19 mouse cellular contexts compared by ENCODE assay signal in genomic region chr2:20125914-20126313, GRCm38 (mm10).
DNase-seq lines count a peak whose midpoint lies in the region; ATAC-seq and TF ChIP-seq lines count a peak whose summit lies in the region.
"Had no signal": no experiment of that assay in that cellular context is flagged by ENCODE, and none has a peak within 500 bp of the region (broad histone marks: within the 10 kb centered on the region; RNA-seq: fewer than 3 reads in every experiment).

No protein-coding gene starts in this region.

- H3K36me3 ChIP-seq in forebrain, embryonic 16.5 days (ENCODE audit: control insufficient read depth, insufficient read depth): no peaks in the 10 kb centered on the region
- H3K36me3 ChIP-seq in forebrain, embryonic 11.5 days (ENCODE audit: control insufficient read depth, insufficient read depth, low read length): no peaks in the 10 kb centered on the region
- no peaks in the 10 kb centered on the region for H3K36me3 ChIP-seq in forebrain, postnatal 0 days (ENCODE audit: insufficient read depth)
- H3K36me3 ChIP-seq in forebrain, embryonic 12.5 days (replicated peaks): no peaks in the 10 kb centered on the region
- H3K36me3 ChIP-seq: G1E had no signal

- peak; percentile 58; the same call in 1 of the 2 replicates for ATAC-seq in forebrain, embryonic 16.5 days
- ATAC-seq in forebrain, embryonic 11.5 days (replicated peaks; ENCODE audit: low FRiP score): no peak
- peak; percentile 82; the same call in 1 of the 2 replicates for ATAC-seq in forebrain, postnatal 0 days
- ATAC-seq in forebrain, embryonic 12.5 days (ENCODE audit: low FRiP score): no peak
- ATAC-seq: activated CD4-positive, CD25-positive, alpha-beta regulatory T cell, adult 4 months; CD4-positive, CD25-positive, alpha-beta regulatory T cell, adult 4 months; Patski had no signal

- no peak overlapping the region for H3K4me3 ChIP-seq in forebrain, embryonic 16.5 days (replicated peaks; ENCODE audit: low read length)
- H3K4me3 ChIP-seq in forebrain, embryonic 11.5 days (ENCODE audit: low read depth, low read length): no peak overlapping the region
- no peak overlapping the region for H3K4me3 ChIP-seq in forebrain, postnatal 0 days (ENCODE audit: low read depth, low read length)
- no peak overlapping the region for H3K4me3 ChIP-seq in forebrain, embryonic 12.5 days (replicated peaks)

- TF ChIP-seq CTCF in forebrain, postnatal 0 days (IDR thresholded peaks at IDR 0.05; ENCODE audit: low read depth): no peak

- H3K4me2 ChIP-seq in forebrain, embryonic 16.5 days (ENCODE audit: low read length): no peak overlapping the region
- H3K4me2 ChIP-seq in forebrain, embryonic 11.5 days (ENCODE audit: low read depth, low read length, severe bottlenecking): no peak overlapping the region
- no peak overlapping the region for H3K4me2 ChIP-seq in forebrain, postnatal 0 days (ENCODE audit: low read depth)
- H3K4me2 ChIP-seq in forebrain, embryonic 12.5 days: no peak overlapping the region

- no peak for DNase-seq in forebrain, embryonic 11.5 days (ENCODE audit: low spot score)
- DNase-seq in forebrain, postnatal 0 days: no peak
- DNase-seq: adrenal gland, adult 2 months; adrenal gland, adult 8-10 months; adrenal gland, postnatal 10 days; adrenal gland, postnatal 14 days; adrenal gland, postnatal 25 days; adrenal gland, postnatal 36 days; B cell, adult 2 months; cerebellum, adult 11 months; cerebellum, adult 11-12 months; cerebellum, adult 18-20 months had no signal

- no peaks in the 10 kb centered on the region for H3K4me1 ChIP-seq in forebrain, embryonic 16.5 days (replicated peaks; ENCODE audit: control insufficient read depth, insufficient read depth, low read length)
- H3K4me1 ChIP-seq in forebrain, embryonic 11.5 days (replicated peaks; ENCODE audit: control insufficient read depth, insufficient read depth, low read length): no peaks in the 10 kb centered on the region
- no peaks in the 10 kb centered on the region for H3K4me1 ChIP-seq in forebrain, postnatal 0 days (ENCODE audit: insufficient read depth)
- no peaks in the 10 kb centered on the region for H3K4me1 ChIP-seq in forebrain, embryonic 12.5 days

- no peak overlapping the region for H3K27ac ChIP-seq in forebrain, embryonic 16.5 days (ENCODE audit: low read length)
- no peak overlapping the region for H3K27ac ChIP-seq in forebrain, embryonic 11.5 days (ENCODE audit: low read depth, low read length)
- H3K27ac ChIP-seq in forebrain, postnatal 0 days (ENCODE audit: low read depth, low read length): no peak overlapping the region
- H3K27ac ChIP-seq in forebrain, embryonic 12.5 days: no peak overlapping the region

- no peaks in the 10 kb centered on the region for H3K27me3 ChIP-seq in forebrain, embryonic 16.5 days (replicated peaks; ENCODE audit: control insufficient read depth, insufficient read depth, low read length)
- no peaks in the 10 kb centered on the region for H3K27me3 ChIP-seq in forebrain, embryonic 11.5 days (ENCODE audit: control insufficient read depth, insufficient read depth, low read length)
- no peaks in the 10 kb centered on the region for H3K27me3 ChIP-seq in forebrain, postnatal 0 days (ENCODE audit: insufficient read depth, low read length)
- H3K27me3 ChIP-seq in forebrain, embryonic 12.5 days: no peaks in the 10 kb centered on the region
- H3K27me3 ChIP-seq: CH12.LX, Patski had no signal

- no peaks in the 10 kb centered on the region for H3K9me3 ChIP-seq in forebrain, embryonic 16.5 days (ENCODE audit: control insufficient read depth, low read length)
- H3K9me3 ChIP-seq in forebrain, embryonic 11.5 days (ENCODE audit: control insufficient read depth, low read length): no peaks in the 10 kb centered on the region
- H3K9me3 ChIP-seq in forebrain, postnatal 0 days (ENCODE audit: low read length): no peaks in the 10 kb centered on the region
- no peaks in the 10 kb centered on the region for H3K9me3 ChIP-seq in forebrain, embryonic 12.5 days
- H3K9me3 ChIP-seq: G1E had no signal

- H3K9ac ChIP-seq in forebrain, embryonic 16.5 days (replicated peaks; ENCODE audit: low read depth, low read length): no peak overlapping the region
- H3K9ac ChIP-seq in forebrain, embryonic 11.5 days (ENCODE audit: low read length): no peak overlapping the region
- H3K9ac ChIP-seq in forebrain, postnatal 0 days: no peak overlapping the region
- H3K9ac ChIP-seq in forebrain, embryonic 12.5 days: no peak overlapping the region

Comparison
In these comparisons a context has a peak if more than half of its experiments do, and no peak if none do; other contexts are left out.
1. ATAC-seq: peak in forebrain, embryonic 16.5 days (single experiment) and forebrain, postnatal 0 days (single experiment); none in forebrain, embryonic 11.5 days (single experiment) and forebrain, embryonic 12.5 days (single experiment).